Mouse (Mus musculus): ENCODE data around the gene Msmp. TPM values are rescaled to one million over a fixed set of nuclear protein-coding genes. Genes with fewer than 3 reads are reported as not detected.
A peak's percentile ranks its signal among the peaks of the same experiment; 100 is the strongest.

Gene Msmp
- total RNA-seq, 1 experiment = 0.49 TPM

- DNase-seq (ENCODE audit: low read depth, low spot score) = no peak
- H3K27ac ChIP-seq (ENCODE audit: insufficient read depth, low read depth, low read length, poor library complexity, severe bottlenecking) = no peak within 1 kb of the TSS
- peak within 1 kb of the TSS; percentile 78 for H3K9ac ChIP-seq (ENCODE audit: insufficient read depth, low read depth, low read length, poor library complexity, severe bottlenecking)
- in situ Hi-C loops (cut with MboI; ENCODE audit: low sequenced_read_pairs in 2 of 2, unreplicated experiment in 2 of 2) = no loop called here
- H3K4me1 ChIP-seq (ENCODE audit: control insufficient read depth in 2 of 2, insufficient read depth in 2 of 2, low read length in 2 of 2, poor library complexity in 1 of 2) = peaks cover 0 to 13% of the 10 kb centered on the region in 2 experiments; a peak in 1 of 4 replicates
- H3K4me3 ChIP-seq (ENCODE audit: insufficient read depth in 1 of 2, low read depth in 1 of 2, low read length in 2 of 2, poor library complexity in 1 of 2, severe bottlenecking in 1 of 2) = peak within 1 kb of the TSS; percentile 79 to 84
- TF ChIP-seq ZNF384 (IDR thresholded peaks at IDR 0.05; ENCODE audit: low read depth, low read length) = no peak
- no peak for TF ChIP-seq HCFC1 (IDR thresholded peaks at IDR 0.05; ENCODE audit: borderline replicate concordance, insufficient read depth, low read length)
- no peaks in the 10 kb centered on the region for H3K9me3 ChIP-seq (ENCODE audit: control insufficient read depth, insufficient read depth, low read depth, low read length)
- no peaks in the 10 kb centered on the region for H3K36me3 ChIP-seq (ENCODE audit: control insufficient read depth, insufficient read depth, low read length, poor library complexity, severe bottlenecking)
These were observed 47.0 kb upstream of the Msmp start, which contains the start of gene Npr2 for GRCm38 (mm10) chr4:43631046-43631955. Gene Npr2, plus strand, starts transcription at chr4:43631935.

- no peak overlapping the region for H3K27ac ChIP-seq (ENCODE audit: insufficient read depth, low read depth, low read length, poor library complexity, severe bottlenecking)
- H3K9ac ChIP-seq (ENCODE audit: insufficient read depth, low read depth, low read length, poor library complexity, severe bottlenecking) = no peak overlapping the region
- H3K4me3 ChIP-seq (ENCODE audit: insufficient read depth in 1 of 2, low read depth in 1 of 2, low read length in 2 of 2, poor library complexity in 1 of 2, severe bottlenecking in 1 of 2) = no peak overlapping the region
These were observed 46.4 kb upstream of the Msmp start for GRCm38 (mm10) chr4:43630671-43631045.

GRCm38 (mm10) chr4:43630030-43630581 lies 45.8 kb upstream of the Msmp start:
- peaks cover 0 to 13% of the 10 kb centered on the region in 2 experiments; a peak in 1 of 4 replicates for H3K4me1 ChIP-seq (ENCODE audit: control insufficient read depth in 2 of 2, insufficient read depth in 2 of 2, low read length in 2 of 2, poor library complexity in 1 of 2)
- TF ChIP-seq ZC3H11A (IDR thresholded peaks at IDR 0.05; ENCODE audit: borderline replicate concordance, low read depth, low read length) (peak; percentile 20; the same call in 1 of the 2 replicates), CHD2 (IDR thresholded peaks at IDR 0.05; ENCODE audit: low read depth, low read length) (no peak)
- no peaks in the 10 kb centered on the region for H3K36me3 ChIP-seq (ENCODE audit: control insufficient read depth, insufficient read depth, low read length, poor library complexity, severe bottlenecking)
- H3K4me3 ChIP-seq (ENCODE audit: insufficient read depth in 1 of 2, low read depth in 1 of 2, low read length in 2 of 2, poor library complexity in 1 of 2, severe bottlenecking in 1 of 2) = no peak overlapping the region
- no peaks in the 10 kb centered on the region for H3K9me3 ChIP-seq (ENCODE audit: control insufficient read depth, insufficient read depth, low read depth, low read length)
- no peak overlapping the region for H3K27ac ChIP-seq (ENCODE audit: insufficient read depth, low read depth, low read length, poor library complexity, severe bottlenecking)
- in situ Hi-C loops (cut with MboI; ENCODE audit: low sequenced_read_pairs in 2 of 2, unreplicated experiment in 2 of 2) = no loop called here
- peak; percentile 79 for DNase-seq (ENCODE audit: low read depth, low spot score)
- no peak overlapping the region for H3K9ac ChIP-seq (ENCODE audit: insufficient read depth, low read depth, low read length, poor library complexity, severe bottlenecking)

More at GRCm38 (mm10) chr4:43630671-43631045, 46.4 kb upstream of the Msmp start:
- DNase-seq (ENCODE audit: low read depth, low spot score) = no peak
- in situ Hi-C loops (cut with MboI; ENCODE audit: low sequenced_read_pairs in 2 of 2, unreplicated experiment in 2 of 2) = no loop called here
- Histone ChIP-seq H3K4me1 (ENCODE audit: control insufficient read depth in 2 of 2, insufficient read depth in 2 of 2, low read length in 2 of 2, poor library complexity in 1 of 2) (peaks cover 0 to 13% of the 10 kb centered on the region in 2 experiments; a peak in 1 of 4 replicates), H3K9me3 (ENCODE audit: control insufficient read depth, insufficient read depth, low read depth, low read length) (no peaks in the 10 kb centered on the region), H3K36me3 (ENCODE audit: control insufficient read depth, insufficient read depth, low read length, poor library complexity, severe bottlenecking) (no peaks in the 10 kb centered on the region)
- TF ChIP-seq ZNF384 (IDR thresholded peaks at IDR 0.05; ENCODE audit: low read depth, low read length) (no peak), ZC3H11A (IDR thresholded peaks at IDR 0.05; ENCODE audit: borderline replicate concordance, low read depth, low read length) (no peak), MAFK (IDR thresholded peaks at IDR 0.05; ENCODE audit: insufficient read depth, low read depth, low read length) (no peak), CHD2 (IDR thresholded peaks at IDR 0.05; ENCODE audit: low read depth, low read length) (no peak), HCFC1 (IDR thresholded peaks at IDR 0.05; ENCODE audit: borderline replicate concordance, insufficient read depth, low read length) (no peak)

- Histone ChIP-seq H3K4me3 (ENCODE audit: insufficient read depth in 1 of 2, low read depth in 1 of 2, low read length in 2 of 2, poor library complexity in 1 of 2, severe bottlenecking in 1 of 2) (no peak overlapping the region), H3K9ac (ENCODE audit: insufficient read depth, low read depth, low read length, poor library complexity, severe bottlenecking) (peak overlapping the region; percentile 6; the same call in 1 of the 2 replicates), H3K9me3 (ENCODE audit: control insufficient read depth, insufficient read depth, low read depth, low read length) (no peaks in the 10 kb centered on the region), H3K27ac (ENCODE audit: insufficient read depth, low read depth, low read length, poor library complexity, severe bottlenecking) (no peak overlapping the region), H3K36me3 (ENCODE audit: control insufficient read depth, insufficient read depth, low read length, poor library complexity, severe bottlenecking) (no peaks in the 10 kb centered on the region), H3K4me1 (ENCODE audit: control insufficient read depth in 2 of 2, insufficient read depth in 2 of 2, low read length in 2 of 2, poor library complexity in 1 of 2) (peaks cover 0 to 13% of the 10 kb centered on the region in 2 experiments; a peak in 1 of 4 replicates)
- DNase-seq (ENCODE audit: low read depth, low spot score) = no peak
- in situ Hi-C loops (cut with MboI; ENCODE audit: low sequenced_read_pairs in 2 of 2, unreplicated experiment in 2 of 2) = no loop called here
- TF ChIP-seq ZC3H11A (IDR thresholded peaks at IDR 0.05; ENCODE audit: borderline replicate concordance, low read depth, low read length) = no peak
- 0 out of 2 replicates have a peak, but pooled peaks have one; percentile 31 for TF ChIP-seq MAFK (IDR thresholded peaks at IDR 0.05; ENCODE audit: insufficient read depth, low read depth, low read length)
- peak; percentile 93 for TF ChIP-seq CHD2 (IDR thresholded peaks at IDR 0.05; ENCODE audit: low read depth, low read length)
- TF ChIP-seq ZNF384 (IDR thresholded peaks at IDR 0.05; ENCODE audit: low read depth, low read length) = no peak
These were observed 45.0 kb upstream of the Msmp start for GRCm38 (mm10) chr4:43629106-43629817.

Measured in ES-E14 (cell line).